Mouse (Mus musculus) CH12.LX (cell line): Measurements from ENCODE around the gene Ubl4b. TPM values are rescaled to one million over a fixed set of nuclear protein-coding genes. Genes with fewer than 3 reads are reported as not detected.

Experiments
- DNase-seq: peaks from one replicate; pipeline ENCODE4 v3.0.0-alpha.2; 2013; ENCODE audit errors: extremely low read depth
- H3K27ac ChIP-seq: 2 replicates; pipeline ENCODE4 v1.5.1; 2012; ENCODE audit warnings: low read depth, mild to moderate bottlenecking, control low read depth, moderate library complexity; ENCODE audit not compliant: insufficient read depth
- H3K27me3 ChIP-seq: replicated peaks from 2 replicates; pipeline ENCODE3; 2012; ENCODE audit warnings: inconsistent platforms
- H3K36me3 ChIP-seq, 2 experiments: replicated peaks in 1 of 2; 2 replicates each; pipeline versions ENCODE3 to v1.6.1; 2012; ENCODE audit warnings: inconsistent platforms in 1 of 2, low read length in 1 of 2, mild to moderate bottlenecking in 1 of 2, mixed read lengths in 1 of 2, moderate library complexity in 1 of 2; ENCODE audit not compliant: control insufficient read depth in 1 of 2, insufficient read depth in 1 of 2
- H3K4me1 ChIP-seq, 2 experiments: 2 replicates each; pipeline ENCODE4 v1.6.1; 2012; ENCODE audit warnings: inconsistent platforms in 1 of 2, moderate library complexity in 1 of 2; ENCODE audit not compliant: insufficient read depth in 2 of 2, control insufficient read depth in 1 of 2
- H3K4me2 ChIP-seq: 2 replicates; pipeline ENCODE4 v1.6.1; 2012; ENCODE audit warnings: low read depth, mild to moderate bottlenecking, control low read depth; ENCODE audit not compliant: poor library complexity, insufficient read depth, severe bottlenecking
- H3K4me3 ChIP-seq, 3 experiments: fragments of 150-350 bp in 1 of 3; sonication (generic) in 1 of 3; replicated peaks in 1 of 3; 2 replicates each; pipeline versions ENCODE3 to v1.5.1; 2011 to 2012; ENCODE audit warnings: low read depth in 2 of 3, low read length in 2 of 3, mild to moderate bottlenecking in 2 of 3, moderate library complexity in 2 of 3, control low read depth in 1 of 3, improper control_type of control experiment in 1 of 3, inconsistent platforms in 1 of 3, mixed read lengths in 1 of 3; ENCODE audit not compliant: poor library complexity in 1 of 3
- H3K79me2 ChIP-seq: replicated peaks from 2 replicates; pipeline ENCODE4 v1.6.1; 2012; ENCODE audit warnings: mild to moderate bottlenecking, moderate library complexity; ENCODE audit not compliant: control insufficient read depth, poor library complexity, insufficient read depth, severe bottlenecking; ENCODE audit errors: extremely low read depth
- H3K9ac ChIP-seq: 2 replicates; pipeline ENCODE4 v1.6.1; 2012; ENCODE audit warnings: low read depth, mild to moderate bottlenecking, control low read depth, moderate library complexity; ENCODE audit not compliant: insufficient read depth
- H3K9me3 ChIP-seq: replicated peaks from 2 replicates; pipeline ENCODE3; 2012; ENCODE audit warnings: low read length, inconsistent platforms, mixed read lengths
- E2F4 ChIP-seq: IDR thresholded peaks from 2 replicates; pipeline ENCODE4 v1.6.1; 2011; ENCODE audit warnings: low read depth, low read length, improper control_type of control experiment; ENCODE audit not compliant: insufficient replicate concordance
- ELF1 ChIP-seq: IDR thresholded peaks from 2 replicates; pipeline ENCODE4 v1.6.1; 2014; ENCODE audit warnings: low read depth, mild to moderate bottlenecking, inconsistent platforms, low read length, improper control_type of control experiment
- EP300 ChIP-seq: IDR thresholded peaks from 2 replicates; pipeline ENCODE4 v1.6.1; 2011; ENCODE audit warnings: low read length, improper control_type of control experiment
- ETS1 ChIP-seq: conservative IDR thresholded peaks from 2 replicates; pipeline ENCODE4 v1.6.1; 2012; ENCODE audit warnings: low read depth, mild to moderate bottlenecking, inconsistent platforms, low read length, improper control_type of control experiment, moderate library complexity
- HCFC1 ChIP-seq: IDR thresholded peaks from 2 replicates; pipeline ENCODE4 v1.6.1; 2012; ENCODE audit warnings: low read depth, mild to moderate bottlenecking, inconsistent platforms, low read length, improper control_type of control experiment
- IRF4 ChIP-seq: IDR thresholded peaks from 2 replicates; pipeline ENCODE4 v1.6.1; 2014; ENCODE audit warnings: low read depth, mild to moderate bottlenecking, inconsistent platforms, low read length, improper control_type of control experiment
- KAT2A ChIP-seq: IDR thresholded peaks from 2 replicates; pipeline ENCODE4 v1.6.1; 2012; ENCODE audit warnings: low read length, improper control_type of control experiment, inconsistent platforms; ENCODE audit not compliant: insufficient replicate concordance
- MAFK ChIP-seq: IDR thresholded peaks from 2 replicates; pipeline ENCODE4 v1.6.1; 2011; ENCODE audit warnings: low read length, improper control_type of control experiment; ENCODE audit not compliant: insufficient replicate concordance
- MAX ChIP-seq: IDR thresholded peaks from 2 replicates; pipeline ENCODE4 v1.6.1; 2011; ENCODE audit warnings: low read length, improper control_type of control experiment
- MEF2A ChIP-seq: IDR thresholded peaks from 2 replicates; pipeline ENCODE4 v1.6.1; 2014; ENCODE audit warnings: low read depth, mild to moderate bottlenecking, inconsistent platforms, low read length, improper control_type of control experiment, borderline replicate concordance
- NRF1 ChIP-seq: IDR thresholded peaks from 2 replicates; pipeline ENCODE4 v1.6.1; 2014; ENCODE audit warnings: low read depth, mild to moderate bottlenecking, inconsistent platforms, low read length, improper control_type of control experiment, moderate library complexity
- PAX5 ChIP-seq: IDR thresholded peaks from 2 replicates; pipeline ENCODE4 v1.6.1; 2012; ENCODE audit warnings: low read length, inconsistent platforms, mixed read lengths
- POLR2A ChIP-seq: IDR thresholded peaks from 2 replicates; pipeline ENCODE4 v1.6.1; 2011; ENCODE audit warnings: low read depth, mild to moderate bottlenecking, improper control_type of control experiment, low read length
- RAD21 ChIP-seq: IDR thresholded peaks from 2 replicates; pipeline ENCODE4 v1.6.1; 2011; ENCODE audit warnings: low read depth, mild to moderate bottlenecking, low read length, improper control_type of control experiment, moderate library complexity
- SIN3A ChIP-seq: IDR thresholded peaks from 2 replicates; pipeline ENCODE4 v1.6.1; 2012; ENCODE audit warnings: low read length, improper control_type of control experiment, inconsistent platforms
- ZKSCAN1 ChIP-seq: IDR thresholded peaks from 2 replicates; pipeline ENCODE4 v1.6.1; 2012; ENCODE audit warnings: low read depth, inconsistent platforms, low read length, improper control_type of control experiment, borderline replicate concordance
- ZMIZ1 ChIP-seq: IDR thresholded peaks from 2 replicates; pipeline ENCODE4 v1.6.1; 2012; ENCODE audit warnings: low read depth, mild to moderate bottlenecking, inconsistent platforms, low read length, improper control_type of control experiment
- ZNF384 ChIP-seq: IDR thresholded peaks from 2 replicates; pipeline ENCODE4 v1.6.1; 2012; ENCODE audit warnings: low read depth, low read length, improper control_type of control experiment, inconsistent platforms
- dilution Hi-C: fragments of 300-500 bp; cut with MboI; formaldehyde crosslinking; loops from 2 replicates; pipeline ENCODE4 v1.14.3; 2020; ENCODE audit warnings: low sequenced_read_pairs; ENCODE audit not compliant: extremely low pct_unique_long_range_greater_than_20kb, extremely low pct_ligation_motif_present
- in situ Hi-C: fragments of 300-500 bp; cut with MboI; formaldehyde crosslinking; loops from 3 replicates; pipeline ENCODE4 v1.14.3; 2019; ENCODE audit warnings: low sequenced_read_pairs, low pct_ligation_motif_present, low pct_unique_long_range_greater_than_20kb, mixed read lengths
- polyA plus RNA-seq: library from polyadenylated mRNA; unstranded; fragments of >175 nt; gene quantifications from 2 replicates; pipeline ENCODE4 v1.2.1, GENCODE M21; 2012; ENCODE audit warnings: low read depth; ENCODE audit not compliant: insufficient read length
- total RNA-seq, 2 experiments: library from RNA; depleted of rRNA; stranded (reverse); fragments of 300-350 nt in 1 of 2; fragments of >200 nt in 1 of 2; gene quantifications; 2 replicates each; pipeline ENCODE4 v1.2.3; 2012 to 2014

Ubl4b gene
- total and polyA plus RNA-seq, 3 experiments: not detected

DNA sequence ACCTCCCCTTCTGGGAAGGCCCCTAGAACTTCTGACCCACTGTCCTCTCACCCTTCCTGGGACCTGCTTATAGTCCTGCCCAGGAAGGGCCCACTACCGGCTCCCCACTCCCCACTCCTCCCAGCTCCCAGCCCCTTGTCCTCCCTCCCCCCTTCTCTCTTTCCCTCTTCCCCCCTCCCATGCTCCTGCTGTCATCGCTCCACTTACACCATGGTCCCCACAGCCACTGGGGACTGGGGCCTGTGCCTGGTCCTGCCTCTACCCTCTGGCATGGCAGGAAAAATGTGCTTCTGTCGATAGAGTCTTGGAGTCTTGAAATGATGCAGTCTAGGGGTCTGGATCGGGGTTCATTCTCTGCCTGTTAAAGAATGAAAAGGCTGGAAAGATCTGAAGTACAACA is 9.0 kb upstream of the Ubl4b start:
- no peak for DNase-seq
- H3K27ac ChIP-seq: no peak overlapping the region
- H3K27me3 ChIP-seq: no peaks in the 10 kb centered on the region
- in situ Hi-C loops (loop anchor here (10.0 kb wide), 1 partner anchor 301 kb away; no protein-coding TSS in a partner anchor), dilution Hi-C loops (no loop called here)
- H3K4me1 ChIP-seq: peaks cover 18 to 22% of the 10 kb centered on the region in 2 experiments
- no peak overlapping the region for H3K4me3 ChIP-seq
- H3K9me3 ChIP-seq: no peaks in the 10 kb centered on the region
- no peak overlapping the region for H3K4me2 ChIP-seq
- no peaks in the 10 kb centered on the region for H3K36me3 ChIP-seq
- no peaks in the 10 kb centered on the region for H3K79me2 ChIP-seq
- H3K9ac ChIP-seq: no peak overlapping the region
- TF ChIP-seq IRF4 (no peak), MAFK (no peak), RAD21 (no peak), ETS1 (no peak), ZNF384 (no peak), NRF1 (no peak), MAX (no peak), ZMIZ1 (no peak), KAT2A (no peak), ZKSCAN1 (no peak), SIN3A (no peak), MEF2A (no peak), PAX5 (no peak), EP300 (no peak), E2F4 (no peak), ELF1 (no peak), POLR2A (no peak), HCFC1 (no peak)

DNA sequence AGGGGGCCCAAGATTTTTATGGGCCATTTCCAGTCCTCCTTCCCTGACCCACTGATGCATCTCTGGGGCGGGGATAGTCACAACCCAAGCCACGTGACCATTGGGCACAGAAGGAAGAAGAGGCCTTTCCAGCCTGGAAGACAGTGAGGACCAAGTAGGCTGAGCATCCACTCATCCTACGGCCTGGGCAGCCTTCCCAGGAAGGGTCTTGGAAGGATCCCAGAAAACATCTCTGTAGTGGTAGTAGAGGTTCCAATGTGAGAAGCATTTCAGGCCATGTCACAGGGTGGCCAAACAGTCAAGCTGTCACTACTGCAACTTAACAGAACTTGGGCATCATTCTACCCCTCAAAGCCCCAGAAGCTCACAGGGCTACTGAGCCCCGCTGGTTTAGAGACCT is 7.7 kb upstream of the Ubl4b start:
- H3K27me3 ChIP-seq: no peaks in the 10 kb centered on the region
- in situ Hi-C loops (loop anchor here (10.0 kb wide), 1 partner anchor 302 kb away; no protein-coding TSS in a partner anchor), dilution Hi-C loops (no loop called here)

More for the DNA sequence above, 7.7 kb upstream of the Ubl4b start:
- Histone ChIP-seq H3K4me2 (no peak overlapping the region), H3K9me3 (no peaks in the 10 kb centered on the region), H3K79me2 (no peaks in the 10 kb centered on the region), H3K9ac (no peak overlapping the region), H3K4me3 (no peak overlapping the region), H3K27ac (no peak overlapping the region), H3K4me1 (peaks cover 14 to 22% of the 10 kb centered on the region in 2 experiments), H3K36me3 (no peaks in the 10 kb centered on the region)
- TF ChIP-seq HCFC1: no peak
- DNase-seq: no peak
